Mouse (Mus musculus) mesoderm, embryonic 11.5 days (tissue): ENCODE measurements at regions not wholly inside any gene's neighbourhood (a gene's known extent, or its start where the extent isn't known, plus 50 kb on each side); places are given as distances from the start of the nearest gene placed in this dataset.

Experiments
- DNase-seq: peaks from one replicate; pipeline ENCODE4 v3.0.0-alpha.2; 2012; ENCODE audit warnings: low read depth, low spot score

- DNase-seq, result no peak
These were observed 131.4 kb downstream of the 1700020N01Rik start for GRCm38 (mm10) chr10:21724351-21724750.

- DNase-seq, result no peak
These were observed 132.1 kb downstream of the 1700020N01Rik start for GRCm38 (mm10) chr10:21724999-21725398.

- DNase-seq, result no peak
These were observed 141.7 kb upstream of the Sgk1 start for GRCm38 (mm10) chr10:21740256-21740655.

GRCm38 (mm10) chr10:21741575-21741974 is 140.4 kb upstream of the Sgk1 start:
- no peak for DNase-seq

- DNase-seq, result no peak
These were observed 139.8 kb upstream of the Sgk1 start for GRCm38 (mm10) chr10:21741976-21742745.

GRCm38 (mm10) chr10:21743396-21743795 is 138.6 kb upstream of the Sgk1 start:
- DNase-seq, result no peak

GRCm38 (mm10) chr10:21744341-21744955 is 137.5 kb upstream of the Sgk1 start:
- DNase-seq, result peak; percentile 12

- no peak for DNase-seq
These were observed 136.0 kb upstream of the Sgk1 start for GRCm38 (mm10) chr10:21745940-21746487.

- peak; percentile 15 for DNase-seq
These were observed 135.3 kb upstream of the Sgk1 start for GRCm38 (mm10) chr10:21746713-21747112.

- DNase-seq, result no peak
These were observed 130.7 kb upstream of the Sgk1 start for GRCm38 (mm10) chr10:21751326-21751725.

GRCm38 (mm10) chr10:21752392-21752791 is 129.6 kb upstream of the Sgk1 start:
- no peak for DNase-seq

GRCm38 (mm10) chr10:21754763-21755548 is 127.0 kb upstream of the Sgk1 start:
- DNase-seq, result no peak

GRCm38 (mm10) chr10:21755717-21756116 is 126.3 kb upstream of the Sgk1 start:
- no peak for DNase-seq

- DNase-seq, result no peak
These were observed 125.2 kb upstream of the Sgk1 start for GRCm38 (mm10) chr10:21756811-21757210.

GRCm38 (mm10) chr10:21758122-21758521 is 123.9 kb upstream of the Sgk1 start:
- DNase-seq, result no peak

GRCm38 (mm10) chr10:21762516-21762915 is 119.5 kb upstream of the Sgk1 start:
- DNase-seq, result no peak

GRCm38 (mm10) chr10:21763017-21763964 is 118.7 kb upstream of the Sgk1 start:
- DNase-seq, result no peak

GRCm38 (mm10) chr10:21764090-21764489 is 117.9 kb upstream of the Sgk1 start:
- DNase-seq, result no peak

- no peak for DNase-seq
These were observed 117.1 kb upstream of the Sgk1 start for GRCm38 (mm10) chr10:21764891-21765290.

GRCm38 (mm10) chr10:21773548-21773947 is 108.4 kb upstream of the Sgk1 start:
- no peak for DNase-seq

- DNase-seq, result no peak
These were observed 106.5 kb upstream of the Sgk1 start for GRCm38 (mm10) chr10:21775441-21775840.
